Mouse (Mus musculus) ES-E14 (cell line): Measurements from ENCODE around the gene Olfr566. TPM values are rescaled to one million over a fixed set of nuclear protein-coding genes. Genes with fewer than 3 reads are reported as not detected.

Experiments used
- DNase-seq: peaks from one replicate; pipeline ENCODE4 v3.0.0-alpha.2; 2013; ENCODE audit warnings: low read depth, low spot score
- H3K27ac ChIP-seq: 2 replicates; pipeline ENCODE4 v1.5.1; 2012; ENCODE audit warnings: low read depth, mild to moderate bottlenecking, low read length, moderate library complexity, mixed read lengths; ENCODE audit not compliant: poor library complexity, insufficient read depth, severe bottlenecking
- H3K36me3 ChIP-seq: 2 replicates; pipeline ENCODE4 v1.6.1; 2012; ENCODE audit warnings: mild to moderate bottlenecking, low read length, moderate library complexity, mixed read lengths; ENCODE audit not compliant: control insufficient read depth, poor library complexity, insufficient read depth, severe bottlenecking
- H3K4me1 ChIP-seq, 2 experiments: fragments of 150-350 bp in 1 of 2; sonication (generic) in 1 of 2; 2 replicates each; pipeline ENCODE4 v1.6.1; 2012; ENCODE audit warnings: low read length in 2 of 2, mild to moderate bottlenecking in 1 of 2, mixed read lengths in 1 of 2; ENCODE audit not compliant: control insufficient read depth in 2 of 2, insufficient read depth in 2 of 2, poor library complexity in 1 of 2
- H3K4me3 ChIP-seq, 2 experiments: fragments of 150-350 bp in 1 of 2; sonication (generic) in 1 of 2; 2 replicates each; pipeline ENCODE4 v1.5.1; 2012; ENCODE audit warnings: low read length in 2 of 2, low read depth in 1 of 2, mild to moderate bottlenecking in 1 of 2, mixed read lengths in 1 of 2; ENCODE audit not compliant: insufficient read depth in 1 of 2, poor library complexity in 1 of 2, severe bottlenecking in 1 of 2
- H3K9ac ChIP-seq: 2 replicates; pipeline ENCODE4 v1.6.1; 2012; ENCODE audit warnings: low read depth, mild to moderate bottlenecking, low read length, mixed read lengths; ENCODE audit not compliant: poor library complexity, insufficient read depth, severe bottlenecking
- H3K9me3 ChIP-seq: fragments of 150-350 bp; sonication (generic); 2 replicates; pipeline ENCODE4 v1.6.1; 2012; ENCODE audit warnings: low read depth, mild to moderate bottlenecking, low read length; ENCODE audit not compliant: control insufficient read depth, insufficient read depth
- CHD2 ChIP-seq: IDR thresholded peaks from 2 replicates; pipeline ENCODE4 v1.6.1; 2014; ENCODE audit warnings: mild to moderate bottlenecking, low read depth, low read length, inconsistent platforms
- HCFC1 ChIP-seq: IDR thresholded peaks from 2 replicates; pipeline ENCODE4 v1.6.1; 2012; ENCODE audit warnings: low read length, inconsistent platforms, borderline replicate concordance; ENCODE audit not compliant: insufficient read depth
- MAFK ChIP-seq: IDR thresholded peaks from 2 replicates; pipeline ENCODE4 v1.6.1; 2014; ENCODE audit warnings: mild to moderate bottlenecking, low read depth, low read length, inconsistent platforms; ENCODE audit not compliant: insufficient read depth
- ZC3H11A ChIP-seq: IDR thresholded peaks from 2 replicates; pipeline ENCODE4 v1.6.1; 2012; ENCODE audit warnings: low read depth, mild to moderate bottlenecking, inconsistent platforms, low read length, borderline replicate concordance
- ZNF384 ChIP-seq: IDR thresholded peaks from 2 replicates; pipeline ENCODE4 v1.6.1; 2012; ENCODE audit warnings: low read depth, low read length, inconsistent platforms
- in situ Hi-C, 2 experiments: fragments of 600-800 bp; cut with MboI; formaldehyde crosslinking; loops; one replicate each; pipeline ENCODE4 v1.15.1; 2025; ENCODE audit warnings: low sequenced_read_pairs in 2 of 2, inconsistent platforms in 1 of 2; ENCODE audit not compliant: unreplicated experiment in 2 of 2
- total RNA-seq: library from RNA; depleted of rRNA; stranded (reverse); fragments of 300-350 nt; gene quantifications from 2 replicates; pipeline ENCODE4 v1.2.3, GENCODE M21; 2012; rRNA removed

Gene Olfr566
- not detected in 2 replicates for total RNA-seq

- no peaks in the 10 kb centered on the region for H3K36me3 ChIP-seq
- in situ Hi-C loops = no loop called here
- H3K27ac ChIP-seq = no peak within 1 kb of the TSS
- no peaks in the 10 kb centered on the region for H3K9me3 ChIP-seq
- TF ChIP-seq ZC3H11A (no peak), MAFK (no peak), HCFC1 (no peak), CHD2 (no peak), ZNF384 (no peak)
- no peak within 1 kb of the TSS for H3K4me3 ChIP-seq
- no peaks in the 10 kb centered on the region for H3K4me1 ChIP-seq
- H3K9ac ChIP-seq = no peak within 1 kb of the TSS
- no peak for DNase-seq
Measured at GRCm38 (mm10) chr7:102858665-102859064, at the start of gene Olfr566. Gene Olfr566 (minus strand): TSS chr7:102858765.

GRCm38 (mm10) chr7:102890782-102891181, 32.2 kb upstream of the Olfr566 start, which contains the start of gene Olfr569:
Gene Olfr569 (minus strand): TSS chr7:102890882.
- in situ Hi-C loops = no loop called here
- no peak for TF ChIP-seq CHD2
- no peak for TF ChIP-seq MAFK
- no peak for TF ChIP-seq ZC3H11A
- TF ChIP-seq ZNF384 = no peak
- TF ChIP-seq HCFC1 = no peak

GRCm38 (mm10) chr7:102876822-102877221, 18.3 kb upstream of the Olfr566 start, which contains the start of gene Olfr568:
Gene Olfr568 (plus strand): TSS chr7:102877122.
- no peak within 1 kb of the TSS for H3K4me3 ChIP-seq
- no peak for DNase-seq
- in situ Hi-C loops = no loop called here
- H3K9me3 ChIP-seq = no peaks in the 10 kb centered on the region
- TF ChIP-seq MAFK (no peak), ZC3H11A (no peak), HCFC1 (no peak), CHD2 (no peak), ZNF384 (no peak)
- no peak within 1 kb of the TSS for H3K27ac ChIP-seq
- H3K36me3 ChIP-seq = no peaks in the 10 kb centered on the region
- no peaks in the 10 kb centered on the region for H3K4me1 ChIP-seq
- H3K9ac ChIP-seq = no peak within 1 kb of the TSS

More at GRCm38 (mm10) chr7:102890782-102891181, 32.2 kb upstream of the Olfr566 start, which contains the start of gene Olfr569:
- H3K36me3 ChIP-seq = no peaks in the 10 kb centered on the region
- no peaks in the 10 kb centered on the region for H3K9me3 ChIP-seq
- no peak within 1 kb of the TSS for H3K4me3 ChIP-seq
- H3K27ac ChIP-seq = no peak within 1 kb of the TSS
- no peak within 1 kb of the TSS for H3K9ac ChIP-seq
- DNase-seq = no peak
- H3K4me1 ChIP-seq = no peaks in the 10 kb centered on the region

- in situ Hi-C loops = no loop called here
- TF ChIP-seq ZC3H11A (no peak), HCFC1 (no peak), MAFK (peak; percentile 90)
Measured at GRCm38 (mm10) chr7:102855807-102856206, 2.8 kb downstream of the Olfr566 start.

More at GRCm38 (mm10) chr7:102855807-102856206, 2.8 kb downstream of the Olfr566 start:
- no peak for DNase-seq
- no peak overlapping the region for H3K4me3 ChIP-seq
- no peaks in the 10 kb centered on the region for H3K9me3 ChIP-seq
- no peaks in the 10 kb centered on the region for H3K36me3 ChIP-seq
- no peak overlapping the region for H3K9ac ChIP-seq
- no peaks in the 10 kb centered on the region for H3K4me1 ChIP-seq
- H3K27ac ChIP-seq = no peak overlapping the region

Other genes starting within 250 kb of the Olfr566 start
- not detected in 2 replicates for gene Olfr553, start 240.5 kb downstream of the Olfr566 start, total RNA-seq
- gene Olfr554, start 220.3 kb downstream of the Olfr566 start, total RNA-seq = not detected in 2 replicates
- gene Olfr555, start 199.9 kb downstream of the Olfr566 start, total RNA-seq = not detected in 2 replicates
- gene Olfr556, start 193.9 kb downstream of the Olfr566 start, total RNA-seq = not detected in 2 replicates
- gene Trim68, start 171.4 kb downstream of the Olfr566 start, total RNA-seq = 3.1 and 3.9 TPM in 2 replicates
- not detected in 2 replicates for gene Olfr557, start 162.9 kb downstream of the Olfr566 start, total RNA-seq
- gene Olfr558, start 156.6 kb downstream of the Olfr566 start, total RNA-seq = not detected in 2 replicates
- gene Olfr33, start 139.7 kb downstream of the Olfr566 start, total RNA-seq = not detected in 2 replicates
- gene Olfr559, start 131.3 kb downstream of the Olfr566 start, total RNA-seq = not detected in 2 replicates
- not detected in 2 replicates for gene Olfr560, start 99.4 kb downstream of the Olfr566 start, total RNA-seq
- not detected in 2 replicates for gene Olfr78, start 99.3 kb downstream of the Olfr566 start, total RNA-seq
- gene Olfr561, start 87.5 kb downstream of the Olfr566 start, total RNA-seq = not detected in 2 replicates
- not detected in 2 replicates for gene Olfr564, start 55.3 kb downstream of the Olfr566 start, total RNA-seq
- not detected in 2 replicates for gene Olfr568, start 18.4 kb upstream of the Olfr566 start, total RNA-seq
- not detected in 2 replicates for gene Olfr569, start 32.1 kb upstream of the Olfr566 start, total RNA-seq
- not detected in 2 replicates for gene Olfr570, start 35.8 kb upstream of the Olfr566 start, total RNA-seq
- not detected in 2 replicates for gene Olfr571, start 58.8 kb upstream of the Olfr566 start, total RNA-seq
- gene Olfr572, start 65.6 kb upstream of the Olfr566 start, total RNA-seq = not detected in 2 replicates
- gene Olfr573-ps1, start 83.8 kb upstream of the Olfr566 start, total RNA-seq = not detected in 2 replicates
- not detected in 2 replicates for gene Olfr574, start 89.7 kb upstream of the Olfr566 start, total RNA-seq
- gene Olfr575, start 100.0 kb upstream of the Olfr566 start, total RNA-seq = not detected in 2 replicates
- not detected in 2 replicates for gene Olfr576, start 103.9 kb upstream of the Olfr566 start, total RNA-seq
- gene Olfr577, start 117.2 kb upstream of the Olfr566 start, total RNA-seq = not detected in 2 replicates
- not detected in 2 replicates for gene Olfr578, start 130.6 kb upstream of the Olfr566 start, total RNA-seq
- gene Olfr582, start 179.3 kb upstream of the Olfr566 start, total RNA-seq = not detected in 2 replicates
- gene Olfr583, start 192.5 kb upstream of the Olfr566 start, total RNA-seq = not detected in 2 replicates
- not detected in 2 replicates for gene Olfr584, start 223.1 kb upstream of the Olfr566 start, total RNA-seq
- not detected in 2 replicates for gene Olfr585, start 239.0 kb upstream of the Olfr566 start, total RNA-seq